Comparison of ENCODE assay signal across 8 mouse cellular contexts in the genomic region with DNA sequence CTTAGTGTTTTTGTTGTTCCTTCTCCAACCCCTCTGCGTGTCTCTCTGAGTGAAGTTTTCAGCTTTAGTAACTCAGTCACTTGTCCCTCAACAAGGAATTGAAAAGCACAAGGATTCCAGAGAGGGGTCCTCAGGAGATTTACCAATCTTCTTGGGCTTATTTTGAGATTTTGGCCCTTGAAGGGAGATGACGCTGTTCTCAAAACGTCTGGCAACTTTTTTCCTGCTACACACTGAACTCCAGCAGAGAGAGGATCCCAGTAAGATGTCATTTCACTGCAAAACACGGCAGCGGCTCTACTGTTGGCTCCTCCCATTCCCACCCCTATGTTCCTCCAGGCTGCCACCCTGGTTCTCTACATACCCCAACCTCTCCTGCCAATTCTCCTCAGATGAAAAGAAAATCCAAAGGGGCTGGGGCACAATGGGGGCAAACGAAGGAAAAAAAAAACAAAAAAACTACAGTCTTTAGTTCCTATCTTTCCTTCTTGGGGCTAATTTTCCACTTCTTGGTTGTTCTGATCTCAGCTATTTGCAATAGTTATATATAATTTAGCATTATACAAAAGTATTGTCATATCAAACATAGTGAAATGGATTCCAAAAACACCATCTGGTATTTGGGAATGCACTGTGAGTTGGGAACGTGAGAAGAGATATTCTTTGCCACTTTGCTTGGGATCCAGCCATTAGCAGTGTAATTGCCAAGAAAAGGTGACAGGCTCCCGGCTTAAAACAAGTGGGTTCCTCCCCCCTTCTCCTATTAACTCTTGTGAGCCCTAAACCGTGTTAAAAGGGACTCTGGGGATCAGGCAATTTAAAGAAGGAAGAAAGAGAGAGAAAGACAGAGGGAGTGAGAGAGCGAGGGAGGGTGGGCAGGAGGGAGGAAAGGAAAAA.
DNase-seq lines count a peak whose midpoint lies in the region; ATAC-seq lines count a peak whose summit lies in the region.
"Had no signal": no experiment of that assay in that cellular context is flagged by ENCODE, and none has a peak within 500 bp of the region (broad histone marks: within the 10 kb centered on the region; RNA-seq: fewer than 3 reads in every experiment).

No protein-coding gene starts in this region.

- H3K4me3 ChIP-seq in midbrain, embryonic 14.5 days (replicated peaks; ENCODE audit: low read depth, low read length): no peak overlapping the region
- H3K4me3 ChIP-seq in midbrain, embryonic 11.5 days (ENCODE audit: low read depth, low read length): no peak overlapping the region
- H3K4me3 ChIP-seq in neural tube, embryonic 15.5 days (replicated peaks): no peak overlapping the region

- H3K4me1 ChIP-seq in midbrain, embryonic 14.5 days (ENCODE audit: control insufficient read depth, insufficient read depth, low read length): peaks cover 11% of the 10 kb centered on the region
- H3K4me1 ChIP-seq in midbrain, embryonic 11.5 days (ENCODE audit: control insufficient read depth, insufficient read depth, low read length): no peaks in the 10 kb centered on the region; the same call in 1 of the 2 replicates
- peaks cover 19% of the 10 kb centered on the region for H3K4me1 ChIP-seq in neural tube, embryonic 15.5 days

- H3K9me3 ChIP-seq in midbrain, embryonic 14.5 days (ENCODE audit: control insufficient read depth, low read length): no peaks in the 10 kb centered on the region
- no peaks in the 10 kb centered on the region for H3K9me3 ChIP-seq in midbrain, embryonic 11.5 days (ENCODE audit: control insufficient read depth, low read length)
- H3K9me3 ChIP-seq in neural tube, embryonic 15.5 days (replicated peaks): no peaks in the 10 kb centered on the region

- no peak overlapping the region for H3K9ac ChIP-seq in midbrain, embryonic 14.5 days (replicated peaks; ENCODE audit: low read length)
- no peak overlapping the region for H3K9ac ChIP-seq in midbrain, embryonic 11.5 days (ENCODE audit: low read length)
- no peak overlapping the region for H3K9ac ChIP-seq in neural tube, embryonic 15.5 days (replicated peaks)
- H3K9ac ChIP-seq: liver, embryonic 14.5 days had no signal

- 24% methylated on average over 10 of the region's 10 CpGs for WGBS in midbrain, embryonic 14.5 days
- 30% methylated on average over 10 of the region's 10 CpGs for WGBS in midbrain, embryonic 11.5 days
- 26% methylated on average over 10 of the region's 10 CpGs for WGBS in neural tube, embryonic 15.5 days

- no peaks in the 10 kb centered on the region for H3K36me3 ChIP-seq in midbrain, embryonic 14.5 days (ENCODE audit: control insufficient read depth, insufficient read depth, low read length)
- no peaks in the 10 kb centered on the region for H3K36me3 ChIP-seq in midbrain, embryonic 11.5 days (ENCODE audit: control insufficient read depth, insufficient read depth, low read length)
- no peaks in the 10 kb centered on the region for H3K36me3 ChIP-seq in neural tube, embryonic 15.5 days

- H3K27me3 ChIP-seq in midbrain, embryonic 14.5 days (ENCODE audit: control insufficient read depth, insufficient read depth, low read length): no peaks in the 10 kb centered on the region
- no peaks in the 10 kb centered on the region for H3K27me3 ChIP-seq in midbrain, embryonic 11.5 days (ENCODE audit: control insufficient read depth, insufficient read depth, low read length)
- no peaks in the 10 kb centered on the region for H3K27me3 ChIP-seq in neural tube, embryonic 15.5 days (replicated peaks)

- peak overlapping the region; percentile 32; the same call in 1 of the 2 replicates for H3K27ac ChIP-seq in midbrain, embryonic 14.5 days (replicated peaks; ENCODE audit: low read depth, low read length)
- no peak overlapping the region for H3K27ac ChIP-seq in midbrain, embryonic 11.5 days (ENCODE audit: low read depth, low read length)
- peak overlapping the region; percentile 77 for H3K27ac ChIP-seq in neural tube, embryonic 15.5 days (replicated peaks)
- H3K27ac ChIP-seq: liver, embryonic 14.5 days had no signal

- no peak overlapping the region for H3K4me2 ChIP-seq in midbrain, embryonic 14.5 days (ENCODE audit: low read length)
- no peak overlapping the region for H3K4me2 ChIP-seq in midbrain, embryonic 11.5 days
- no peak overlapping the region for H3K4me2 ChIP-seq in neural tube, embryonic 15.5 days

- ATAC-seq in midbrain, embryonic 14.5 days (ENCODE audit: low FRiP score, low TSS enrichment): 0 out of 2 replicates have a peak, but pooled peaks have one; percentile 37
- no peak for ATAC-seq in midbrain, embryonic 11.5 days (ENCODE audit: low FRiP score)
- ATAC-seq in neural tube, embryonic 15.5 days (ENCODE audit: low FRiP score): no peak
- no peak for ATAC-seq in activated CD4-positive, CD25-positive, alpha-beta regulatory T cell, adult 4 months

- peak; percentile 59 for DNase-seq in midbrain, embryonic 14.5 days
- no peak for DNase-seq in midbrain, embryonic 11.5 days (ENCODE audit: low spot score, missing footprints)
- DNase-seq in cerebellum, postnatal 25 days: peak; percentile 49 to 76
- DNase-seq in heart, adult 9 months (ENCODE audit: low spot score in 2 of 2): peak; percentile 39 to 40
- DNase-seq in urinary bladder, postnatal 36 days (ENCODE audit: low spot score in 2 of 2): no peak

Comparison
In these comparisons a context has a peak if more than half of its experiments do, and no peak if none do; other contexts are left out.
1. DNase-seq: peak in midbrain, embryonic 14.5 days (single experiment), cerebellum, postnatal 25 days (2 of 2) and heart, adult 9 months (2 of 2); none in midbrain, embryonic 11.5 days (single experiment) and urinary bladder, postnatal 36 days (0 of 2).